Mouse (Mus musculus) heart, adult 2 months (tissue): ENCODE data around the gene Ube2b.

ENCODE experiments used
- CTCF ChIP-seq: fragments of 200-600 bp; IDR thresholded peaks from 2 replicates; pipeline ENCODE4 v1.8.1; 2022; ENCODE audit warnings: antibody characterized with exemption, mild to moderate bottlenecking, moderate library complexity
- EP300 ChIP-seq: fragments of 200-500 bp; IDR thresholded peaks from 2 replicates; pipeline ENCODE4 v1.6.1; 2011; ENCODE audit warnings: low read depth, low read length, control low read depth; ENCODE audit not compliant: insufficient read depth
- POLR2A ChIP-seq: fragments of 200-500 bp; IDR thresholded peaks from 2 replicates; pipeline ENCODE4 v1.6.1; 2011; ENCODE audit warnings: mild to moderate bottlenecking, low read depth, low read length, control low read depth; ENCODE audit not compliant: insufficient read depth

DNA sequence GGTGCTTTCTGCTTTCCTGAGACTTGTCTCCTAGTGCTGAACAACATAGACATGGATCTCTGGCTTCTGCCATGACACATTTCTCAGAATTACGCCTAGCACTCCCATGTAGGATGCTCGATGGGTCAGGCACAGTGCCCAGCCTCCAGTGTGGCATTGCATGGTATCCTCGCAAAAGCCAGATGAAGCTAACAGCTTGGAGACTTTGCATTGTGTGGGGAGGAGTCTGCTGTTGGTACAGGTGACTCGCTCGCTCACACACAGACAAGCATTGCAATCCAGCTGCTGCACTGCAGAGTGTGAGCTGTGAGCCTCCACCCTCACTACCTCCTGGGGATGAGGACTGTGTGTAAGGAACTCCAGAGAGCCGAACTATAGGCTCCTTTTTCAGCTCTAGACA, 54.4 kb downstream of the Ube2b start:
- TF ChIP-seq POLR2A (no peak), CTCF (no peak), EP300 (no peak)
